Mouse (Mus musculus): Measurements from ENCODE around the gene Fam57b. TPM values are rescaled to one million over a fixed set of nuclear protein-coding genes. Genes with fewer than 3 reads are reported as not detected.

Gene Fam57b
- polyA plus RNA-seq, 1 experiment, result 2.9 TPM

- Histone ChIP-seq H3K4me1 (replicated peaks; ENCODE audit: control insufficient read depth, insufficient read depth, low read length) (peaks cover 31% of the 10 kb centered on the region), H3K4me3 (ENCODE audit: control insufficient read depth, insufficient read depth, low read length) (no peak within 1 kb of the TSS), H3K36me3 (ENCODE audit: control insufficient read depth, insufficient read depth, low read length) (peaks cover 15% of the 10 kb centered on the region), H3K27ac (ENCODE audit: control insufficient read depth, insufficient read depth, low read length) (no peak within 1 kb of the TSS), H3K27me3 (ENCODE audit: control insufficient read depth, insufficient read depth, low read length) (no peaks in the 10 kb centered on the region)
- DNase-seq, result no peak
- no peak for TF ChIP-seq POLR2A (IDR thresholded peaks at IDR 0.05; ENCODE audit: control insufficient read depth, extremely low read depth, insufficient read depth, low read length, poor library complexity)
- 50% methylated on average over 22 of the region's 22 CpGs for WGBS
Measured at GRCm38 (mm10) chr7:126780971-126781635, 16.4 kb upstream of the Fam57b start, which contains the start of gene Tbx6. Tbx6 (plus strand) TSS chr7:126781483.

DNA sequence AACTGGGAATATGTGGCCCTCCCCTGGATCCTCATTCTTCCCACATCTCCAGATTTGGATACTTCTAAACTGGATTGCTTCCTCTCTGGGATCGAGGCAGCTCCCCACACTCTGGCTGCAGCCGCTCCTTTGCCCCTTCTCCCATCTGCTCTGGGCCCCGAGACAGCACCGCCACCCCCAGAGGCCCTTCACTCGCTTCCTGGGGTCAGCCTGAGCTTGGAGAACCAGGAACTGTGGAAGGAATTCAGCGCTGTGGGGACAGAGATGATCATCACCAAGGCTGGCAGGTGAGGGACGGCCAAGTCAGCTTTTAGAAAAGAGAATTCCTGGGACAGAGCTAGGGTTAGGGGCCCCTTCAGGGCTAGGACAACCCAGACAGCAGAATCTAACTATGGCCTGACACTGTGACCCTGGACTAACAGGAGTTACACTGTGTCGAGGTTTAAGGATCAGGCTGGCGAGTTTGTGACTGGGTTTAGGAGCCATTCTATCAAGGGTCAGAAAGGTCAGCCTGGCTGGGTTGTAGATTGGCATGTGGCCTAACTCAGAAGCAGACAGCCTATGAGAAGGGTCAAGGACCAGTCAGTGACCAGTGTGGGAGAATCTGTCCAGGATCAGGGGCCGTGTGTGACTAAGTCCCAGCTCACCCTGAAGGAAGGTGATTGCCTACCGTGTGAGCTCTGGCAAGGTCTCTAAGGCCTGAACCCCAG is 15.7 kb upstream of the Fam57b start:
- Histone ChIP-seq H3K27ac (ENCODE audit: control insufficient read depth, insufficient read depth, low read length) (no peak overlapping the region), H3K4me3 (ENCODE audit: control insufficient read depth, insufficient read depth, low read length) (no peak overlapping the region), H3K4me1 (replicated peaks; ENCODE audit: control insufficient read depth, insufficient read depth, low read length) (peaks cover 31% of the 10 kb centered on the region), H3K27me3 (ENCODE audit: control insufficient read depth, insufficient read depth, low read length) (no peaks in the 10 kb centered on the region), H3K36me3 (ENCODE audit: control insufficient read depth, insufficient read depth, low read length) (peaks cover 22% of the 10 kb centered on the region)
- DNase-seq, result no peak
- TF ChIP-seq CTCF (IDR thresholded peaks at IDR 0.05; ENCODE audit: borderline replicate concordance, control insufficient read depth, extremely low read depth, insufficient read depth, low read length, poor library complexity) (no peak), POLR2A (IDR thresholded peaks at IDR 0.05; ENCODE audit: control insufficient read depth, extremely low read depth, insufficient read depth, low read length, poor library complexity) (no peak)
- 91% methylated on average over 11 of the region's 11 CpGs for WGBS

GRCm38 (mm10) chr7:126782693-126783092 is 14.8 kb upstream of the Fam57b start:
- no peak for DNase-seq
- H3K27ac ChIP-seq (ENCODE audit: control insufficient read depth, insufficient read depth, low read length), result no peak overlapping the region
- no peak overlapping the region for H3K4me3 ChIP-seq (ENCODE audit: control insufficient read depth, insufficient read depth, low read length)
- peaks cover 31% of the 10 kb centered on the region for H3K36me3 ChIP-seq (ENCODE audit: control insufficient read depth, insufficient read depth, low read length)
- H3K4me1 ChIP-seq (replicated peaks; ENCODE audit: control insufficient read depth, insufficient read depth, low read length), result peaks cover 27% of the 10 kb centered on the region
- TF ChIP-seq POLR2A (IDR thresholded peaks at IDR 0.05; ENCODE audit: control insufficient read depth, extremely low read depth, insufficient read depth, low read length, poor library complexity), result no peak
- no peak for TF ChIP-seq CTCF (IDR thresholded peaks at IDR 0.05; ENCODE audit: borderline replicate concordance, control insufficient read depth, extremely low read depth, insufficient read depth, low read length, poor library complexity)
- H3K27me3 ChIP-seq (ENCODE audit: control insufficient read depth, insufficient read depth, low read length), result no peaks in the 10 kb centered on the region
- 94% methylated on average over 13 of the region's 13 CpGs for WGBS

- H3K27me3 ChIP-seq (ENCODE audit: control insufficient read depth, insufficient read depth, low read length), result no peaks in the 10 kb centered on the region
- DNase-seq, result no peak
- H3K4me1 ChIP-seq (replicated peaks; ENCODE audit: control insufficient read depth, insufficient read depth, low read length), result peaks cover 14% of the 10 kb centered on the region
- TF ChIP-seq POLR2A (IDR thresholded peaks at IDR 0.05; ENCODE audit: control insufficient read depth, extremely low read depth, insufficient read depth, low read length, poor library complexity), result no peak
- TF ChIP-seq CTCF (IDR thresholded peaks at IDR 0.05; ENCODE audit: borderline replicate concordance, control insufficient read depth, extremely low read depth, insufficient read depth, low read length, poor library complexity), result no peak
- H3K4me3 ChIP-seq (ENCODE audit: control insufficient read depth, insufficient read depth, low read length), result no peak overlapping the region
- WGBS, result 95% methylated on average over 7 of the region's 7 CpGs
- no peak overlapping the region for H3K27ac ChIP-seq (ENCODE audit: control insufficient read depth, insufficient read depth, low read length)
- peaks cover 48% of the 10 kb centered on the region for H3K36me3 ChIP-seq (ENCODE audit: control insufficient read depth, insufficient read depth, low read length)
Measured at GRCm38 (mm10) chr7:126784469-126784868, 13.0 kb upstream of the Fam57b start.

- WGBS, result 92% methylated on average over 4 of the region's 4 CpGs
- DNase-seq, result no peak
- peaks cover 9% of the 10 kb centered on the region for H3K4me1 ChIP-seq (replicated peaks; ENCODE audit: control insufficient read depth, insufficient read depth, low read length)
- H3K27ac ChIP-seq (ENCODE audit: control insufficient read depth, insufficient read depth, low read length), result no peak overlapping the region
- peaks cover 54% of the 10 kb centered on the region for H3K36me3 ChIP-seq (ENCODE audit: control insufficient read depth, insufficient read depth, low read length)
- no peak for TF ChIP-seq CTCF (IDR thresholded peaks at IDR 0.05; ENCODE audit: borderline replicate concordance, control insufficient read depth, extremely low read depth, insufficient read depth, low read length, poor library complexity)
- TF ChIP-seq POLR2A (IDR thresholded peaks at IDR 0.05; ENCODE audit: control insufficient read depth, extremely low read depth, insufficient read depth, low read length, poor library complexity), result no peak
- H3K4me3 ChIP-seq (ENCODE audit: control insufficient read depth, insufficient read depth, low read length), result no peak overlapping the region
- H3K27me3 ChIP-seq (ENCODE audit: control insufficient read depth, insufficient read depth, low read length), result no peaks in the 10 kb centered on the region
Measured at GRCm38 (mm10) chr7:126785056-126785455, 12.4 kb upstream of the Fam57b start.

- no peaks in the 10 kb centered on the region for H3K27me3 ChIP-seq (ENCODE audit: control insufficient read depth, insufficient read depth, low read length)
- WGBS, result 96% methylated on average over 14 of the region's 14 CpGs
- H3K36me3 ChIP-seq (ENCODE audit: control insufficient read depth, insufficient read depth, low read length), result peaks cover 54% of the 10 kb centered on the region
- TF ChIP-seq POLR2A (IDR thresholded peaks at IDR 0.05; ENCODE audit: control insufficient read depth, extremely low read depth, insufficient read depth, low read length, poor library complexity), result no peak
- no peak for TF ChIP-seq CTCF (IDR thresholded peaks at IDR 0.05; ENCODE audit: borderline replicate concordance, control insufficient read depth, extremely low read depth, insufficient read depth, low read length, poor library complexity)
- no peak overlapping the region for H3K4me3 ChIP-seq (ENCODE audit: control insufficient read depth, insufficient read depth, low read length)
- H3K4me1 ChIP-seq (replicated peaks; ENCODE audit: control insufficient read depth, insufficient read depth, low read length), result peaks cover 3% of the 10 kb centered on the region
- no peak overlapping the region for H3K27ac ChIP-seq (ENCODE audit: control insufficient read depth, insufficient read depth, low read length)
- no peak for DNase-seq
Measured at GRCm38 (mm10) chr7:126786142-126786541, 11.3 kb upstream of the Fam57b start.

Data from thymus, adult 2 months (tissue).